Mouse (Mus musculus) lung, adult 2 months (tissue): ENCODE measurements around the gene H2-Eb2.

Experiments
- CTCF ChIP-seq: fragments of 200-500 bp; IDR thresholded peaks from 2 replicates; pipeline ENCODE4 v1.5.1; 2011; ENCODE audit warnings: mild to moderate bottlenecking, low read length, control low read depth; ENCODE audit not compliant: insufficient read depth
- POLR2A ChIP-seq: fragments of 200-500 bp; IDR thresholded peaks from 2 replicates; pipeline ENCODE4 v1.6.1; 2011; ENCODE audit warnings: low read depth, mild to moderate bottlenecking, control low read depth, low read length, borderline replicate concordance; ENCODE audit errors: extremely low read depth

- no peak for TF ChIP-seq POLR2A
- TF ChIP-seq CTCF = no peak
Observed at GRCm38 (mm10) chr17:34304751-34305150, 20.7 kb upstream of the H2-Eb2 start.
